8 mouse cellular contexts compared by ENCODE assay signal in the genomic region with DNA sequence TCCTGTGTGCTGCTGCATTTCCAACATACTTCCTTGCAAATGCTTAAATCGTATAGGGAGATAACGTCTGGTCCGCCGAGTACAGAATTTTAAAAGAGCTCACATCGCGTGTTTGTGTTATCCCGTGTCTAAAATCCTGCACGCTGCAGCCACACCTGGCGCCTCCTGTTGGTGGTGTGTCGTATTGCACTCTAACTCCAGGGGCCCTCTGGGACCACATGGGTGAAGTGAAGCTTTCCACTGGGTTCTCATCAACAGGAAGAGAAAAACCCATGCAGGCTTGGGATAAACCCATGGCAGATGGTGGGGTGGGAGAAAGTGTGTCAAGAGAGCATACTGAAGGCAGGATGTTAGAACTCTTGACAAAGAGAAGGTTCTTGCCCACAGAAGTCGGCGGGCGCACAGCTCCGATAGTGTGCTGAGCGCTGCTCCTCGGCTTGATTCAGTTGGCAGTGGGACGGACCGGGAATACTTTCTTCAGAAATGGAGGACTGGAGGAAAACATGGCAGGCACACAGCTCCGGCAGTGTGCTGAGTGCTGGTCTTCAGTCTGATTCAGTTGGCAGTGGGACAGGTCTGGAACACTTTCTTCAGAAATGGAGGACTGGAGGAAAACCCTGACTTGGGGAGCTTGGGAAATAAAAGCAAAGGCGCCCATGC.
DNase-seq lines count a peak whose midpoint lies in the region; ATAC-seq and TF ChIP-seq lines count a peak whose summit lies in the region.

No protein-coding gene starts in this region.

- no peak for DNase-seq in heart, postnatal 0 days (ENCODE audit: low spot score)
- no peak for DNase-seq in heart, postnatal 4 days
- DNase-seq in MEL (ENCODE audit: low read depth, low spot score) = no peak
- DNase-seq in embryo, embryonic 11 days = peak; percentile 13
- no peak for DNase-seq in lung, postnatal 0 days (ENCODE audit: low spot score)
- no peak for DNase-seq in Muller cell, postnatal 12 days (ENCODE audit: inconsistent ontology term)
- DNase-seq in MN1 (ENCODE audit: low spot score) = no peak
- DNase-seq in thymus, postnatal 14 days = no peak

- 71% methylated on average over 20 of the region's 20 CpGs for WGBS in heart, postnatal 0 days
- 71% methylated on average over 20 of the region's 20 CpGs for WGBS in lung, postnatal 0 days

- peak; percentile 16; the same call in 1 of the 2 replicates for TF ChIP-seq CTCF in heart, postnatal 0 days (IDR thresholded peaks at IDR 0.05; ENCODE audit: low read depth)
- peak; percentile 31 to 53 (median 41); a peak in 5 of 6 replicates for TF ChIP-seq CTCF in MEL (IDR thresholded peaks at IDR 0.05 in 2 of 3, conservative IDR thresholded peaks at IDR 0.05 in 1 of 3; ENCODE audit: control insufficient read depth in 1 of 3, insufficient read depth in 1 of 3, low read depth in 2 of 3, low read length in 3 of 3, poor library complexity in 1 of 3, severe bottlenecking in 1 of 3)
- peak; percentile 61 for TF ChIP-seq CTCF in lung, postnatal 0 days (IDR thresholded peaks at IDR 0.05)

- no peaks in the 10 kb centered on the region for H3K4me1 ChIP-seq in heart, postnatal 0 days (ENCODE audit: control insufficient read depth, insufficient read depth)
- H3K4me1 ChIP-seq in MEL (ENCODE audit: control insufficient read depth in 1 of 2, insufficient read depth in 2 of 2, low read length in 2 of 2) = no peaks in the 10 kb centered on the region
- H3K4me1 ChIP-seq in lung, postnatal 0 days (ENCODE audit: insufficient read depth, low read depth, low read length) = no peaks in the 10 kb centered on the region

- no peaks in the 10 kb centered on the region for H3K36me3 ChIP-seq in heart, postnatal 0 days (replicated peaks; ENCODE audit: control insufficient read depth, insufficient read depth, low read length)
- no peaks in the 10 kb centered on the region for H3K36me3 ChIP-seq in MEL (ENCODE audit: control insufficient read depth in 1 of 2, insufficient read depth in 2 of 2, low read length in 2 of 2)
- no peaks in the 10 kb centered on the region for H3K36me3 ChIP-seq in lung, postnatal 0 days (ENCODE audit: insufficient read depth, low read length)

- no peak for ATAC-seq in heart, postnatal 0 days (ENCODE audit: insufficient read depth, low read depth)
- ATAC-seq in lung, postnatal 0 days = no peak

- H3K4me3 ChIP-seq in heart, postnatal 0 days (ENCODE audit: low read depth, low read length) = no peak overlapping the region
- H3K4me3 ChIP-seq in MEL (ENCODE audit: control insufficient read depth in 1 of 2, insufficient read depth in 1 of 2, low read depth in 2 of 2, low read length in 2 of 2) = no peak overlapping the region
- no peak overlapping the region for H3K4me3 ChIP-seq in lung, postnatal 0 days (ENCODE audit: low read depth, low read length)

- H3K79me2 ChIP-seq in MEL (ENCODE audit: control insufficient read depth, insufficient read depth, low read length, poor library complexity) = no peaks in the 10 kb centered on the region

- no peak for TF ChIP-seq POLR2A in MEL (IDR thresholded peaks at IDR 0.05; ENCODE audit: control insufficient read depth in 1 of 2, insufficient read depth in 1 of 2, low read depth in 1 of 2, low read length in 2 of 2, poor library complexity in 1 of 2)

- no peaks in the 10 kb centered on the region for H3K27me3 ChIP-seq in heart, postnatal 0 days (ENCODE audit: control insufficient read depth, insufficient read depth, low read length)
- H3K27me3 ChIP-seq in MEL (ENCODE audit: control insufficient read depth in 1 of 2, insufficient read depth in 2 of 2, low read length in 2 of 2) = no peaks in the 10 kb centered on the region
- no peaks in the 10 kb centered on the region for H3K27me3 ChIP-seq in lung, postnatal 0 days (replicated peaks; ENCODE audit: insufficient read depth, low read length)

- no peak overlapping the region for H3K27ac ChIP-seq in heart, postnatal 0 days (ENCODE audit: low read depth)
- H3K27ac ChIP-seq in MEL (ENCODE audit: control insufficient read depth, low read depth, low read length) = no peak overlapping the region
- no peak overlapping the region for H3K27ac ChIP-seq in lung, postnatal 0 days (ENCODE audit: low read length)

- TF ChIP-seq EP300 in heart, postnatal 0 days (IDR thresholded peaks at IDR 0.05; ENCODE audit: low read depth) = no peak
- no peak for TF ChIP-seq EP300 in MEL (IDR thresholded peaks at IDR 0.05; ENCODE audit: low read depth in 1 of 2, low read length in 2 of 2)
- no peak for TF ChIP-seq EP300 in lung, postnatal 0 days (IDR thresholded peaks at IDR 0.05)

- no peak overlapping the region for H3K4me2 ChIP-seq in heart, postnatal 0 days (ENCODE audit: low read depth, low read length)
- H3K4me2 ChIP-seq in lung, postnatal 0 days (replicated peaks; ENCODE audit: low read depth, low read length) = no peak overlapping the region

- TF ChIP-seq RAD21 in MEL (IDR thresholded peaks at IDR 0.05; ENCODE audit: low read depth, low read length) = peak; percentile 7

- no peak overlapping the region for H3K9ac ChIP-seq in heart, postnatal 0 days (replicated peaks; ENCODE audit: low read depth, low read length)
- no peak overlapping the region for H3K9ac ChIP-seq in MEL (ENCODE audit: control insufficient read depth, low read depth, low read length, poor library complexity, severe bottlenecking)
- H3K9ac ChIP-seq in lung, postnatal 0 days (replicated peaks; ENCODE audit: low read depth) = no peak overlapping the region

- no peaks in the 10 kb centered on the region for H3K9me3 ChIP-seq in heart, postnatal 0 days (replicated peaks; ENCODE audit: control insufficient read depth, low read length)
- H3K9me3 ChIP-seq in MEL (replicated peaks; ENCODE audit: insufficient read depth, low read length) = no peaks in the 10 kb centered on the region
- H3K9me3 ChIP-seq in lung, postnatal 0 days (ENCODE audit: low read length) = no peaks in the 10 kb centered on the region

TF ChIP-seq in MEL, 35 proteins besides CTCF, POLR2A, EP300 and RAD21:
- TF ChIP-seq SMC3 (IDR thresholded peaks at IDR 0.05; ENCODE audit: low read depth, low read length) (peak; percentile 59), TCF12 (IDR thresholded peaks at IDR 0.05; ENCODE audit: low read depth, low read length) (no peak)
